Mouse (Mus musculus) stomach, postnatal 0 days (tissue): ENCODE measurements at regions not wholly inside any gene's neighbourhood (a gene's known extent, or its start where the extent isn't known, plus 50 kb on each side); places are given as distances from the start of the nearest gene placed in this dataset.

Source experiments
- CTCF ChIP-seq: IDR thresholded peaks from 2 replicates; pipeline ENCODE4 v1.5.1; 2016; ENCODE audit warnings: antibody characterized with exemption, low read depth, mild to moderate bottlenecking, moderate library complexity
- EP300 ChIP-seq: optimal IDR thresholded peaks from 2 replicates; pipeline ENCODE3; 2016; ENCODE audit warnings: antibody characterized with exemption

- TF ChIP-seq CTCF (no peak), EP300 (no peak)
Measured at GRCm38 (mm10) chr16:76611061-76611460, 237.4 kb upstream of the Nrip1 start.
